Mouse (Mus musculus) stomach, embryonic 15.5 days (tissue): ENCODE results near the gene Olfr444. TPM values are rescaled to one million over a fixed set of nuclear protein-coding genes. Genes with fewer than 3 reads are reported as not detected.

Source experiments
- ATAC-seq: fragments of 200-750 bp; cut with Nextera tagmentation; 2 replicates; pipeline ENCODE4 v1.8.0; 2017; ENCODE audit warnings: low read depth, moderate number of reproducible peaks, moderate TSS enrichment; ENCODE audit not compliant: insufficient read depth, low FRiP score
- H3K27ac ChIP-seq: fragments of 300-500 bp; sonication (generic); 2 replicates; pipeline ENCODE4 v1.5.1; 2015; ENCODE audit warnings: mild to moderate bottlenecking, inconsistent platforms
- H3K27me3 ChIP-seq: fragments of 300-500 bp; sonication (generic); replicated peaks from 2 replicates; pipeline ENCODE4 v1.6.1; 2015; ENCODE audit warnings: inconsistent platforms
- H3K36me3 ChIP-seq: fragments of 300-500 bp; sonication (generic); 2 replicates; pipeline ENCODE4 v1.6.1; 2015; ENCODE audit warnings: inconsistent platforms
- H3K4me1 ChIP-seq: fragments of 300-500 bp; sonication (generic); 2 replicates; pipeline ENCODE4 v1.6.1; 2015; ENCODE audit warnings: inconsistent platforms
- H3K4me2 ChIP-seq: fragments of 300-500 bp; sonication (generic); 2 replicates; pipeline ENCODE4 v1.6.1; 2015; ENCODE audit warnings: mild to moderate bottlenecking, inconsistent platforms
- H3K4me3 ChIP-seq: fragments of 300-500 bp; sonication (generic); replicated peaks from 2 replicates; pipeline ENCODE4 v1.5.1; 2015; ENCODE audit warnings: inconsistent platforms
- H3K9ac ChIP-seq: fragments of 300-500 bp; sonication (generic); 2 replicates; pipeline ENCODE4 v1.6.1; 2015; ENCODE audit warnings: inconsistent platforms
- H3K9me3 ChIP-seq: fragments of 300-500 bp; sonication (generic); 2 replicates; pipeline ENCODE4 v1.6.1; 2016; ENCODE audit warnings: inconsistent platforms
- WGBS: fragments of 180-500 bp; shearing (Covaris S2); methylation state at CpG from one replicate; pipeline ENCODE4 v1.1.7; 2015; 5-methylcytosine and 5-hydroxymethylcytosine counted together
- polyA plus RNA-seq: library from polyadenylated mRNA; unstranded; fragments of >200 nt; fragmentation: Nextera tagmentation; extraction: Ambion mirVana; gene quantifications from 2 replicates; pipeline ENCODE4 v1.2.1, GENCODE M21; 2015

Gene Olfr444
- polyA plus RNA-seq, result not detected in 2 replicates

- Histone ChIP-seq H3K4me3 (no peak within 1 kb of the TSS), H3K4me2 (no peak within 1 kb of the TSS), H3K27ac (no peak within 1 kb of the TSS), H3K27me3 (no peaks in the 10 kb centered on the region), H3K9ac (no peak within 1 kb of the TSS), H3K36me3 (no peaks in the 10 kb centered on the region), H3K9me3 (no peaks in the 10 kb centered on the region), H3K4me1 (no peaks in the 10 kb centered on the region)
- 73% methylated on average over 1 of the region's 1 CpGs for WGBS
- no peak for ATAC-seq
These were observed at the start of gene Olfr444 for GRCm38 (mm10) chr6:42948767-42949166. Gene Olfr444, plus strand, starts transcription at chr6:42949067.

GRCm38 (mm10) chr6:42900345-42900744 lies 48.5 kb upstream of the Olfr444 start:
- no peak overlapping the region for H3K4me3 ChIP-seq
- H3K9ac ChIP-seq, result no peak overlapping the region
- H3K36me3 ChIP-seq, result no peaks in the 10 kb centered on the region
- no peak overlapping the region for H3K27ac ChIP-seq
- no peak for ATAC-seq
- no peaks in the 10 kb centered on the region for H3K4me1 ChIP-seq
- H3K27me3 ChIP-seq, result no peaks in the 10 kb centered on the region
- H3K4me2 ChIP-seq, result no peak overlapping the region
- H3K9me3 ChIP-seq, result no peaks in the 10 kb centered on the region
- WGBS, result 11% methylated on average over 1 of the region's 1 CpGs

- no peak within 1 kb of the TSS for H3K4me3 ChIP-seq
- no peaks in the 10 kb centered on the region for H3K4me1 ChIP-seq
- no peak within 1 kb of the TSS for H3K27ac ChIP-seq
- H3K4me2 ChIP-seq, result no peak within 1 kb of the TSS
- no peaks in the 10 kb centered on the region for H3K9me3 ChIP-seq
- H3K27me3 ChIP-seq, result no peaks in the 10 kb centered on the region
- ATAC-seq, result no peak
- H3K9ac ChIP-seq, result no peak within 1 kb of the TSS
- H3K36me3 ChIP-seq, result no peaks in the 10 kb centered on the region
These were observed 40.3 kb upstream of the Olfr444 start, which contains the start of gene Olfr447 for GRCm38 (mm10) chr6:42908578-42908977. Gene Olfr447, plus strand, starts transcription at chr6:42908878.

GRCm38 (mm10) chr6:42921077-42921476 lies 27.8 kb upstream of the Olfr444 start, which contains the start of gene Olfr446:
Gene Olfr446, plus strand, starts transcription at chr6:42921377.
- H3K36me3 ChIP-seq, result no peaks in the 10 kb centered on the region
- no peak for ATAC-seq
- no peaks in the 10 kb centered on the region for H3K9me3 ChIP-seq
- no peaks in the 10 kb centered on the region for H3K27me3 ChIP-seq
- 59% methylated on average over 2 of the region's 2 CpGs for WGBS
- no peak within 1 kb of the TSS for H3K9ac ChIP-seq
- no peak within 1 kb of the TSS for H3K27ac ChIP-seq
- no peaks in the 10 kb centered on the region for H3K4me1 ChIP-seq
- H3K4me2 ChIP-seq, result no peak within 1 kb of the TSS
- no peak within 1 kb of the TSS for H3K4me3 ChIP-seq

- Histone ChIP-seq H3K36me3 (no peaks in the 10 kb centered on the region), H3K4me3 (no peak overlapping the region), H3K27ac (no peak overlapping the region), H3K4me1 (no peaks in the 10 kb centered on the region), H3K4me2 (no peak overlapping the region), H3K9ac (no peak overlapping the region), H3K9me3 (no peaks in the 10 kb centered on the region), H3K27me3 (no peaks in the 10 kb centered on the region)
- no peak for ATAC-seq
These were observed 31.5 kb downstream of the Olfr444 start for GRCm38 (mm10) chr6:42980377-42980776.

Other genes starting within 250 kb of the Olfr444 start
- 65.7 and 68.9 TPM in 2 replicates for gene Tcaf1, start 239.0 kb upstream of the Olfr444 start, polyA plus RNA-seq
- gene Olfr453, start 209.7 kb upstream of the Olfr444 start, polyA plus RNA-seq, result not detected in 2 replicates
- not detected in 2 replicates for gene Olfr38, start 192.7 kb upstream of the Olfr444 start, polyA plus RNA-seq
- not detected in 2 replicates for gene Olfr452, start 164.0 kb upstream of the Olfr444 start, polyA plus RNA-seq
- not detected in 2 replicates for gene Olfr450, start 137.1 kb upstream of the Olfr444 start, polyA plus RNA-seq
- not detected in 2 replicates for gene Olfr449, start 114.7 kb upstream of the Olfr444 start, polyA plus RNA-seq
- gene Olfr448, start 58.6 kb upstream of the Olfr444 start, polyA plus RNA-seq, result not detected in 2 replicates
- gene Olfr447, start 40.2 kb upstream of the Olfr444 start, polyA plus RNA-seq, result not detected in 2 replicates
- not detected in 2 replicates for gene Olfr446, start 27.7 kb upstream of the Olfr444 start, polyA plus RNA-seq
- not detected in 2 replicates for gene Olfr441, start 157.3 kb downstream of the Olfr444 start, polyA plus RNA-seq
- gene Olfr237-ps1, start 197.5 kb downstream of the Olfr444 start, polyA plus RNA-seq, result not detected in 2 replicates
- not detected in 2 replicates for gene Olfr437, start 214.2 kb downstream of the Olfr444 start, polyA plus RNA-seq
- not detected in 2 replicates for gene Olfr13, start 223.1 kb downstream of the Olfr444 start, polyA plus RNA-seq
- not detected in 2 replicates for gene Olfr435, start 248.1 kb downstream of the Olfr444 start, polyA plus RNA-seq